Mouse (Mus musculus): ENCODE data around the gene Pck1.

- TF ChIP-seq POLR2A (IDR thresholded peaks at IDR 0.05; ENCODE audit: borderline replicate concordance, control insufficient read depth, low read depth, low read length): no peak
- TF ChIP-seq CTCF (IDR thresholded peaks at IDR 0.05; ENCODE audit: control insufficient read depth, insufficient read depth, low read length): no peak
Observed at GRCm38 (mm10) chr2:173175703-173176102, 22.9 kb downstream of the Pck1 start.

All from bone marrow, adult 2 months (tissue).